Comparison of ENCODE assay signal across 8 mouse cellular contexts in genomic region chr10:39646629-39647019, GRCm38 (mm10). TPM values are rescaled to one million over a fixed set of nuclear protein-coding genes. Genes with fewer than 3 reads are reported as not detected.
DNase-seq lines count a peak whose midpoint lies in the region; ATAC-seq lines count a peak whose summit lies in the region.

No protein-coding gene starts in this region.

- peaks cover 14% of the 10 kb centered on the region for H3K4me1 ChIP-seq in limb, embryonic 13.5 days
- peaks cover 13% of the 10 kb centered on the region for H3K4me1 ChIP-seq in neural tube, embryonic 14.5 days (ENCODE audit: control insufficient read depth, insufficient read depth, low read length)

- peaks cover 24% of the 10 kb centered on the region for H3K36me3 ChIP-seq in limb, embryonic 13.5 days
- no peaks in the 10 kb centered on the region for H3K36me3 ChIP-seq in neural tube, embryonic 14.5 days (ENCODE audit: control insufficient read depth, insufficient read depth, low read length)

- H3K9ac ChIP-seq in limb, embryonic 13.5 days = no peak overlapping the region
- H3K9ac ChIP-seq in neural tube, embryonic 14.5 days (replicated peaks; ENCODE audit: low read depth, low read length) = 0 out of 2 replicates have a peak overlapping the region, but pooled peaks have one; percentile 2

- 0 out of 2 replicates have a peak overlapping the region, but pooled peaks have one; percentile 22 for H3K27ac ChIP-seq in limb, embryonic 13.5 days
- peak overlapping the region; percentile 46 for H3K27ac ChIP-seq in neural tube, embryonic 14.5 days (ENCODE audit: low read depth, low read length)

- DNase-seq in layer of hippocampus, adult 9-11 months = peak; percentile 32
- DNase-seq in layer of hippocampus, adult 11-12 months (ENCODE audit: low spot score) = no peak
- peak; percentile 82 to 91 for DNase-seq in cerebellum, postnatal 25 days
- peak; percentile 54 for DNase-seq in heart, postnatal 4 days
- no peak for DNase-seq in c-Kit-positive CD71-positive TER-119-positive erythroid progenitor cells, embryonic 14.5 days (ENCODE audit: low spot score)
- no peak for DNase-seq in urinary bladder, adult 2 months (ENCODE audit: low spot score)

- no peaks in the 10 kb centered on the region for H3K27me3 ChIP-seq in limb, embryonic 13.5 days
- no peaks in the 10 kb centered on the region for H3K27me3 ChIP-seq in neural tube, embryonic 14.5 days (ENCODE audit: control insufficient read depth, insufficient read depth, low read length)

- H3K4me3 ChIP-seq in limb, embryonic 13.5 days = no peak overlapping the region
- H3K4me3 ChIP-seq in neural tube, embryonic 14.5 days (ENCODE audit: low read depth, low read length) = no peak overlapping the region

- H3K4me2 ChIP-seq in limb, embryonic 13.5 days (replicated peaks) = no peak overlapping the region
- no peak overlapping the region; the same call in 1 of the 2 replicates for H3K4me2 ChIP-seq in neural tube, embryonic 14.5 days (ENCODE audit: low read depth, low read length)

- H3K9me3 ChIP-seq in limb, embryonic 13.5 days = no peaks in the 10 kb centered on the region
- H3K9me3 ChIP-seq in neural tube, embryonic 14.5 days (ENCODE audit: control insufficient read depth, low read length) = no peaks in the 10 kb centered on the region

- WGBS in limb, embryonic 13.5 days = 29% methylated on average over 14 of the region's 14 CpGs
- 38% methylated on average over 14 of the region's 14 CpGs for WGBS in neural tube, embryonic 14.5 days

- ATAC-seq in limb, embryonic 13.5 days (ENCODE audit: low FRiP score, low read depth) = no peak
- ATAC-seq in neural tube, embryonic 14.5 days (ENCODE audit: low read depth) = peak; percentile 41; the same call in 1 of the 2 replicates

RNA-seq across cellular contexts. Expression of gene Traf3ip2, which starts 33.9 kb away (rescaled TPM):
- total RNA-seq in heart, postnatal 4 days (2021) = 1 to 10 TPM; 7.1 to 7.3 TPM
- 8.5 and 9.0 TPM in 2 replicates for polyA plus RNA-seq in limb, embryonic 13.5 days (2015; fragmentation: Nextera tagmentation; extraction: Ambion mirVana)
- 5.7 and 6.1 TPM in 2 replicates for polyA plus RNA-seq in neural tube, embryonic 14.5 days (2014; fragmentation: Nextera tagmentation; extraction: Ambion mirVana)
- 43.9 and 49.0 TPM in 2 replicates for polyA plus RNA-seq in urinary bladder, adult 2 months (2012; rRNA removed)

Comparison
In these comparisons a context has a peak if more than half of its experiments do, and no peak if none do; other contexts are left out.
1. DNase-seq: peak in layer of hippocampus, adult 9-11 months (single experiment), cerebellum, postnatal 25 days (2 of 2) and heart, postnatal 4 days (single experiment); none in layer of hippocampus, adult 11-12 months (single experiment), c-Kit-positive CD71-positive TER-119-positive erythroid progenitor cells, embryonic 14.5 days (single experiment) and urinary bladder, adult 2 months (single experiment).